In the genomic region with DNA sequence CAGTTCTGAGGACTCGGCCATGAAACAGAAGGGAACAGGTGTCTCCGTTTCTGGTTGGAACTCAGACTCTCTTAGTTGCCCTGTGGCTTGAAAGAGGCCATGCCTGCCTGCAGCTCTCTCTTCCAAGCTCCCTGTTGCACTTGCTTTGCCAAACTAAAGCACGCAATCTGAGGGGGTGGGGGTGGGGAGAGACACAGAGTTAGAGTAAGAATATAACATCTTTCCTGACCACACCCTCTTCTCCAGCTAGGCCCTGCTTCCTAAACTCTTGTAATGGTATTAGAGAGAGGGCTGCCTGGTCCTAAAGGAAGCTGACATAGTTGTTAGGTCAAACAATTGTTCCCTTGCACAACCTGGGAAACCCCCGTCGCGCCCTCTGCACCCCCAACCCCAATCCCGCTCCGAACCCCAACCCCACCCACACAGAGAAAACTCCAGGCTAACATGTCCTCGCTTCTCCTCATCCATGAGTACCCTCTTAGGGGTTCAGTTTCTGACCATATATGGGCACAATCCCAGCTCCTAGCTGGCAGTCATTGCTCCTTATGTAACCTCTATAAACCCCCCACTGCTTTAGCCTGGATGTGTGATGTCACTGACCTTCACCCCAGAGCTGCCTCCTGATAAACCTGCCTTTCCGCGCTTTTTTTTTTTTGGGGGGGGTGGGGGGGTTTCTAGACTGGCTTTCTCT, we compare ENCODE assay signal across 2 mouse cellular contexts.
TF ChIP-seq lines count a peak whose summit lies in the region.

No protein-coding gene starts in this region.

TF ChIP-seq in ES-E14, 5 proteins besides CTCF, POLR2A, EP300 and RAD21:
- no peak for TF ChIP-seq CHD2 (IDR thresholded peaks at IDR 0.05; ENCODE audit: low read depth, low read length)
- no peak for TF ChIP-seq HCFC1 (IDR thresholded peaks at IDR 0.05; ENCODE audit: borderline replicate concordance, insufficient read depth, low read length)
- TF ChIP-seq ZNF384 (IDR thresholded peaks at IDR 0.05; ENCODE audit: low read depth, low read length) = no peak
- TF ChIP-seq MAFK (IDR thresholded peaks at IDR 0.05; ENCODE audit: insufficient read depth, low read depth, low read length) = no peak
- no peak for TF ChIP-seq ZC3H11A (IDR thresholded peaks at IDR 0.05; ENCODE audit: borderline replicate concordance, low read depth, low read length)

TF ChIP-seq in myocyte, 11 proteins besides CTCF, POLR2A, EP300 and RAD21:
- TF ChIP-seq MAX (IDR thresholded peaks at IDR 0.05; ENCODE audit: low read depth) (no peak), MYOD1 (IDR thresholded peaks at IDR 0.05; ENCODE audit: control insufficient read depth in 1 of 3, insufficient read length in 2 of 3, low read depth in 2 of 3) (peak in 1 of 3 experiments; percentile 18)
